Mouse (Mus musculus) kidney, adult 2 months (tissue): ENCODE measurements at regions not wholly inside any gene's neighbourhood (a gene's known extent, or its start where the extent isn't known, plus 50 kb on each side); places are given as distances from the start of the nearest gene placed in this dataset.

ENCODE experiments used
- CTCF ChIP-seq: fragments of 200-500 bp; conservative IDR thresholded peaks from 2 replicates; pipeline ENCODE4 v1.5.1; 2011; ENCODE audit warnings: low read depth, mild to moderate bottlenecking, control low read depth, low read length, moderate library complexity, mixed read lengths; ENCODE audit not compliant: insufficient read depth, insufficient read length
- POLR2A ChIP-seq: fragments of 200-500 bp; IDR thresholded peaks from one replicate; pipeline ENCODE4 v1.6.1; 2011; ENCODE audit warnings: low read depth, low read length, control low read depth

- no peak for TF ChIP-seq CTCF
- TF ChIP-seq POLR2A, result no peak
Observed at GRCm38 (mm10) chr12:32482343-32482742, 103.8 kb downstream of the Ccdc71l start.
